Mouse (Mus musculus): ENCODE results near the gene Ovch2. TPM values are rescaled to one million over a fixed set of nuclear protein-coding genes. Genes with fewer than 3 reads are reported as not detected.

Ovch2 gene
- polyA plus RNA-seq (2015; fragmentation: Illumina TruSeq; extraction: RNeasy Lipid Tissue Mini Kit (QIAGEN cat#74804); ENCODE audit: insufficient read depth, low replicate concordance) = not detected

GRCm38 (mm10) chr7:107801108-107801507 is at the start of gene Ovch2:
TSS of gene Ovch2 (minus strand) at chr7:107801208.

DNA sequence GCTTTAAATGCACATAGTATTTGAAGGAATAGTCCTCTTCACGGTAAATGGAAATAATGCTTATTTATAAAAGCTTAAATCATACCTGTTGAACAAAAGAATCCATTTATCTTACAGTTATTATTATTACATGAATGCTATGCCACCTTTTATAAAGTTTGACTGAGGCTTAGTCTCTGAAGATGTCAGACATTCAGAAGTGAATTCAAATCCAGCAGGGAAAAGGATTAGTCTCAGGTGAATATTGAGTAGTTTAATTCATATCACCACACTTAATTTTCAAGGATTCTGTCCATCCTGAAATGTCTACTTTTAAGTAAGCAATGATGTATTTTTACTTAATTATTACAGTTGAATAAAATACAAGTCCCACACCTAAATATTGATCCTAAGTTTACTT is 46.4 kb upstream of the Ovch2 start, which contains the start of gene Olfr470:
TSS of gene Olfr470 (minus strand) at position 101 of the 400 bp plus-strand sequence.

DNA sequence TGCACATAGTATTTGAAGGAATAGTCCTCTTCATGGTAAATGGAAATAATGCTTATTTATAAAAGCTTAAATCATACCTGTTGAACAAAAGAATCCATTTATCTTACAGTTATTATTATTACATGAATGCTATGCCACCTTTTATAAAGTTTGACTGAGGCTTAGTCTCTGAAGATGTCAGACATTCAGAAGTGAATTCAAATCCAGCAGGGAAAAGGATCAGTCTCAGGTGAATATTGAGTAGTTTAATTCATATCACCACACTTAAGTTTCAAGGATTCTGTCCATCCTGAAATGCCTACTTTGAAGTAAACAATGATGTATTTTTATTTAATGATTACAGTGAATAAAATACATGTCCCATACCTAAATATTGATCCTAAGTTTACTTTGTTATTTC is 24.4 kb upstream of the Ovch2 start, which contains the start of gene Olfr469:
TSS of gene Olfr469 (minus strand) at position 101 of the 400 bp plus-strand sequence.

DNA sequence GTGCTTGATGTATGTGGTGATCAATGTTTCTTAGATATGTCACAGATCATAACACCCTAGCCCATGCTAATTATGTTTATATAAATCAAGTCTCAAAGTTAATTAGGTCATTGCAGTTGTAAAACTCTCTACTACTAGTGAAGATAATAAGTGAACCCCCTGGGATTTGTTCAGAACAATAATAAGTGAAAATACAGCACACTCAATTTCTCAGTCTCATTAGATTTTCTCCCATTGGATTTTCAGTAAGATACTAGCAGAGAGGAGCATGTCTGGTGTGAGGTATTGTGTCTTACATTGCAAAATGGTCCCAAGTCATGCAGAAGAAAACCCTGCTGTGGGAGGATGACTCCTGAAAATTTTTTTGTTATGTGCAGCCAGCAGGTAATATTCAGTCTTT is 11.0 kb upstream of the Ovch2 start, which contains the start of gene Olfr467:
TSS of gene Olfr467 (plus strand) at position 301 of the 400 bp plus-strand sequence.

GRCm38 (mm10) chr7:107757308-107758151 is 43.5 kb downstream of the Ovch2 start, which contains the start of gene Cyb5r2:
TSS of gene Cyb5r2 (minus strand) at chr7:107758032.

Other genes starting within 250 kb of the Ovch2 start
- 11.1 TPM for gene Olfml1, start 233.8 kb downstream of the Ovch2 start, polyA plus RNA-seq (2015; fragmentation: Illumina TruSeq; extraction: RNeasy Lipid Tissue Mini Kit (QIAGEN cat#74804); ENCODE audit: insufficient read depth, low replicate concordance)
- gene Ppfibp2, start 206.0 kb downstream of the Ovch2 start, polyA plus RNA-seq (2015; fragmentation: Illumina TruSeq; extraction: RNeasy Lipid Tissue Mini Kit (QIAGEN cat#74804); ENCODE audit: insufficient read depth, low replicate concordance) = 18.0 TPM
- gene 5330417H12Rik, start 176.0 kb downstream of the Ovch2 start, polyA plus RNA-seq (2015; fragmentation: Illumina TruSeq; extraction: RNeasy Lipid Tissue Mini Kit (QIAGEN cat#74804); ENCODE audit: insufficient read depth, low replicate concordance) = not detected
- not detected for gene Cyb5r2, start 43.2 kb downstream of the Ovch2 start, polyA plus RNA-seq (2015; fragmentation: Illumina TruSeq; extraction: RNeasy Lipid Tissue Mini Kit (QIAGEN cat#74804); ENCODE audit: insufficient read depth, low replicate concordance)
- not detected for gene Olfr467, start 11.1 kb upstream of the Ovch2 start, polyA plus RNA-seq (2015; fragmentation: Illumina TruSeq; extraction: RNeasy Lipid Tissue Mini Kit (QIAGEN cat#74804); ENCODE audit: insufficient read depth, low replicate concordance)
- not detected for gene Olfr469, start 24.3 kb upstream of the Ovch2 start, polyA plus RNA-seq (2015; fragmentation: Illumina TruSeq; extraction: RNeasy Lipid Tissue Mini Kit (QIAGEN cat#74804); ENCODE audit: insufficient read depth, low replicate concordance)
- not detected for gene Olfr470, start 46.3 kb upstream of the Ovch2 start, polyA plus RNA-seq (2015; fragmentation: Illumina TruSeq; extraction: RNeasy Lipid Tissue Mini Kit (QIAGEN cat#74804); ENCODE audit: insufficient read depth, low replicate concordance)
- gene Olfr472, start 96.7 kb upstream of the Ovch2 start, polyA plus RNA-seq (2015; fragmentation: Illumina TruSeq; extraction: RNeasy Lipid Tissue Mini Kit (QIAGEN cat#74804); ENCODE audit: insufficient read depth, low replicate concordance) = not detected
- gene Olfr473, start 129.2 kb upstream of the Ovch2 start, polyA plus RNA-seq (2015; fragmentation: Illumina TruSeq; extraction: RNeasy Lipid Tissue Mini Kit (QIAGEN cat#74804); ENCODE audit: insufficient read depth, low replicate concordance) = not detected
- not detected for gene Olfr474, start 153.4 kb upstream of the Ovch2 start, polyA plus RNA-seq (2015; fragmentation: Illumina TruSeq; extraction: RNeasy Lipid Tissue Mini Kit (QIAGEN cat#74804); ENCODE audit: insufficient read depth, low replicate concordance)
- not detected for gene Olfr476, start 163.6 kb upstream of the Ovch2 start, polyA plus RNA-seq (2015; fragmentation: Illumina TruSeq; extraction: RNeasy Lipid Tissue Mini Kit (QIAGEN cat#74804); ENCODE audit: insufficient read depth, low replicate concordance)
- gene Olfr477, start 185.5 kb upstream of the Ovch2 start, polyA plus RNA-seq (2015; fragmentation: Illumina TruSeq; extraction: RNeasy Lipid Tissue Mini Kit (QIAGEN cat#74804); ENCODE audit: insufficient read depth, low replicate concordance) = not detected
- gene Olfr478, start 232.8 kb upstream of the Ovch2 start, polyA plus RNA-seq (2015; fragmentation: Illumina TruSeq; extraction: RNeasy Lipid Tissue Mini Kit (QIAGEN cat#74804); ENCODE audit: insufficient read depth, low replicate concordance) = not detected
- gene Olfr479, start 249.5 kb upstream of the Ovch2 start, polyA plus RNA-seq (2015; fragmentation: Illumina TruSeq; extraction: RNeasy Lipid Tissue Mini Kit (QIAGEN cat#74804); ENCODE audit: insufficient read depth, low replicate concordance) = not detected